Mouse (Mus musculus): ENCODE measurements around the gene Gpa33.

DNA sequence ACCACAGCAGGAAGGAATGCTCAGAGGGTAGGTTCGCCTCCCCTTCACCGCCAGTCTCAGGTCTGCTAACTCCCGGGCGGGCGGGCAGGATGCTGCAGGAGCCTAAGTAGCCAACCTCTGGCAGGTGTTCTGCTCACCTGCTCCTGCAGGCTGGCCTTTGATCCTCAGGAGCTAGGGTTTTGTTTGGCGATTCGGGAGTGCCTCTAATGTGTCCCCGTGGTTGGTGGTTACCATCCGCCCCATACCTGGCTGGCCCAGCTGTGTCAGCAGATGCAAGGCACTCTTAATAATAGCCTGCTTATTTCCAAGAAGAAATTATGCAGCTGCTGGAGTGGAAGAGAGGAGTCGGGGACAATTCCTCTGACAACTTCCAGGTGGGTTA, 25.1 kb downstream of the Gpa33 start:
- no peak for TF ChIP-seq CTCF (IDR thresholded peaks at IDR 0.05; ENCODE audit: borderline replicate concordance, extremely low read depth, insufficient read depth, insufficient read length)
- TF ChIP-seq POLR2A (IDR thresholded peaks at IDR 0.05; ENCODE audit: borderline replicate concordance, extremely low read depth, insufficient read depth, insufficient read length, poor library complexity, severe bottlenecking), result no peak
